Mouse (Mus musculus): ENCODE results near the gene Ercc5. TPM values are rescaled to one million over a fixed set of nuclear protein-coding genes. Genes with fewer than 3 reads are reported as not detected.

Ercc5 gene
- polyA plus RNA-seq, 1 experiment, result 5.5 TPM

GRCm38 (mm10) chr1:44122256-44122655, 25.3 kb upstream of the Ercc5 start:
- no peak overlapping the region for H3K4me3 ChIP-seq (replicated peaks; ENCODE audit: extremely low read depth, low read depth, low read length)
- no peaks in the 10 kb centered on the region for H3K4me1 ChIP-seq (ENCODE audit: control insufficient read depth, insufficient read depth, low read length)
- TF ChIP-seq POLR2A (IDR thresholded peaks at IDR 0.05; ENCODE audit: borderline replicate concordance, extremely low read depth, low read depth, low read length) (no peak), CTCF (IDR thresholded peaks at IDR 0.05; ENCODE audit: insufficient read depth, low read length) (no peak)
- 53% methylated on average over 3 of the region's 3 CpGs for WGBS
- DNase-seq, result no peak

- Histone ChIP-seq H3K4me1 (ENCODE audit: control insufficient read depth, insufficient read depth, low read length) (no peaks in the 10 kb centered on the region), H3K4me3 (replicated peaks; ENCODE audit: extremely low read depth, low read depth, low read length) (no peak overlapping the region)
- TF ChIP-seq POLR2A (IDR thresholded peaks at IDR 0.05; ENCODE audit: borderline replicate concordance, extremely low read depth, low read depth, low read length), result no peak
- no peak for TF ChIP-seq CTCF (IDR thresholded peaks at IDR 0.05; ENCODE audit: insufficient read depth, low read length)
- 95% methylated on average over 4 of the region's 4 CpGs for WGBS
- DNase-seq, result no peak
Observed at GRCm38 (mm10) chr1:44125590-44125989, 22.0 kb upstream of the Ercc5 start.

GRCm38 (mm10) chr1:44129929-44130581, 17.5 kb upstream of the Ercc5 start:
- Histone ChIP-seq H3K4me1 (ENCODE audit: control insufficient read depth, insufficient read depth, low read length) (no peaks in the 10 kb centered on the region), H3K4me3 (replicated peaks; ENCODE audit: extremely low read depth, low read depth, low read length) (no peak overlapping the region)
- no peak for TF ChIP-seq CTCF (IDR thresholded peaks at IDR 0.05; ENCODE audit: insufficient read depth, low read length)
- no peak for TF ChIP-seq POLR2A (IDR thresholded peaks at IDR 0.05; ENCODE audit: borderline replicate concordance, extremely low read depth, low read depth, low read length)
- no peak for DNase-seq
- WGBS, result 71% methylated on average over 4 of the region's 4 CpGs

GRCm38 (mm10) chr1:44140232-44140631, 7.3 kb upstream of the Ercc5 start:
- 54% methylated on average over 4 of the region's 4 CpGs for WGBS
- TF ChIP-seq POLR2A (IDR thresholded peaks at IDR 0.05; ENCODE audit: borderline replicate concordance, extremely low read depth, low read depth, low read length), result no peak
- no peak for TF ChIP-seq CTCF (IDR thresholded peaks at IDR 0.05; ENCODE audit: insufficient read depth, low read length)

GRCm38 (mm10) chr1:44142747-44143146, 4.8 kb upstream of the Ercc5 start:
- no peak for DNase-seq
- WGBS, result 79% methylated on average over 5 of the region's 5 CpGs
- TF ChIP-seq POLR2A (IDR thresholded peaks at IDR 0.05; ENCODE audit: borderline replicate concordance, extremely low read depth, low read depth, low read length) (no peak), CTCF (IDR thresholded peaks at IDR 0.05; ENCODE audit: insufficient read depth, low read length) (no peak)
- Histone ChIP-seq H3K4me3 (replicated peaks; ENCODE audit: extremely low read depth, low read depth, low read length) (no peak overlapping the region), H3K4me1 (ENCODE audit: control insufficient read depth, insufficient read depth, low read length) (peaks cover 3% of the 10 kb centered on the region; the same call in 1 of the 2 replicates)

More at GRCm38 (mm10) chr1:44140232-44140631, 7.3 kb upstream of the Ercc5 start:
- no peak overlapping the region for H3K4me3 ChIP-seq (replicated peaks; ENCODE audit: extremely low read depth, low read depth, low read length)
- DNase-seq, result no peak
- no peaks in the 10 kb centered on the region for H3K4me1 ChIP-seq (ENCODE audit: control insufficient read depth, insufficient read depth, low read length)

GRCm38 (mm10) chr1:44148706-44149105, 1.2 kb downstream of the Ercc5 start:
- H3K4me3 ChIP-seq (replicated peaks; ENCODE audit: extremely low read depth, low read depth, low read length), result peak overlapping the region; percentile 49
- no peak for TF ChIP-seq CTCF (IDR thresholded peaks at IDR 0.05; ENCODE audit: insufficient read depth, low read length)
- TF ChIP-seq POLR2A (IDR thresholded peaks at IDR 0.05; ENCODE audit: borderline replicate concordance, extremely low read depth, low read depth, low read length), result no peak
- 14% methylated on average over 6 of the region's 6 CpGs for WGBS
- peaks cover 5% of the 10 kb centered on the region for H3K4me1 ChIP-seq (ENCODE audit: control insufficient read depth, insufficient read depth, low read length)
- no peak for DNase-seq

GRCm38 (mm10) chr1:44155287-44155686, 7.7 kb downstream of the Ercc5 start:
- WGBS, result 90% methylated on average over 4 of the region's 4 CpGs
- no peak for DNase-seq

GRCm38 (mm10) chr1:44158317-44158716, 10.8 kb downstream of the Ercc5 start:
- WGBS, result 87% methylated on average over 6 of the region's 6 CpGs
- H3K4me3 ChIP-seq (replicated peaks; ENCODE audit: extremely low read depth, low read depth, low read length), result no peak overlapping the region
- TF ChIP-seq CTCF (IDR thresholded peaks at IDR 0.05; ENCODE audit: insufficient read depth, low read length), result no peak
- TF ChIP-seq POLR2A (IDR thresholded peaks at IDR 0.05; ENCODE audit: borderline replicate concordance, extremely low read depth, low read depth, low read length), result no peak
- no peaks in the 10 kb centered on the region for H3K4me1 ChIP-seq (ENCODE audit: control insufficient read depth, insufficient read depth, low read length)
- DNase-seq, result no peak

More at GRCm38 (mm10) chr1:44155287-44155686, 7.7 kb downstream of the Ercc5 start:
- no peak overlapping the region for H3K4me3 ChIP-seq (replicated peaks; ENCODE audit: extremely low read depth, low read depth, low read length)
- no peaks in the 10 kb centered on the region for H3K4me1 ChIP-seq (ENCODE audit: control insufficient read depth, insufficient read depth, low read length)
- TF ChIP-seq POLR2A (IDR thresholded peaks at IDR 0.05; ENCODE audit: borderline replicate concordance, extremely low read depth, low read depth, low read length), result no peak
- no peak for TF ChIP-seq CTCF (IDR thresholded peaks at IDR 0.05; ENCODE audit: insufficient read depth, low read length)

GRCm38 (mm10) chr1:44161818-44162217, 14.3 kb downstream of the Ercc5 start:
- no peak for DNase-seq
- WGBS, result 89% methylated on average over 6 of the region's 6 CpGs
- H3K4me3 ChIP-seq (replicated peaks; ENCODE audit: extremely low read depth, low read depth, low read length), result no peak overlapping the region
- TF ChIP-seq POLR2A (IDR thresholded peaks at IDR 0.05; ENCODE audit: borderline replicate concordance, extremely low read depth, low read depth, low read length) (no peak), CTCF (IDR thresholded peaks at IDR 0.05; ENCODE audit: insufficient read depth, low read length) (no peak)
- no peaks in the 10 kb centered on the region for H3K4me1 ChIP-seq (ENCODE audit: control insufficient read depth, insufficient read depth, low read length)

GRCm38 (mm10) chr1:44162389-44162788, 14.8 kb downstream of the Ercc5 start:
- Histone ChIP-seq H3K4me3 (replicated peaks; ENCODE audit: extremely low read depth, low read depth, low read length) (no peak overlapping the region), H3K4me1 (ENCODE audit: control insufficient read depth, insufficient read depth, low read length) (no peaks in the 10 kb centered on the region)
- no peak for DNase-seq
- TF ChIP-seq CTCF (IDR thresholded peaks at IDR 0.05; ENCODE audit: insufficient read depth, low read length), result no peak
- TF ChIP-seq POLR2A (IDR thresholded peaks at IDR 0.05; ENCODE audit: borderline replicate concordance, extremely low read depth, low read depth, low read length), result no peak
- 81% methylated on average over 5 of the region's 5 CpGs for WGBS

Data from lung, adult 2 months (tissue).